Mouse (Mus musculus) fibroblast of lung, adult 2 months (primary cell): ENCODE measurements at regions not wholly inside any gene's neighbourhood (a gene's known extent, or its start where the extent isn't known, plus 50 kb on each side); places are given as distances from the start of the nearest gene placed in this dataset.

Experiments used
- DNase-seq: peaks from one replicate; pipeline ENCODE4 v3.0.0-alpha.2; 2011; ENCODE audit warnings: low read depth

GRCm38 (mm10) chr7:114345860-114346259 lies 69.2 kb upstream of the Pde3b start:
- DNase-seq = no peak

- DNase-seq = no peak
Observed at GRCm38 (mm10) chr7:114347006-114347405, 68.1 kb upstream of the Pde3b start.

DNA sequence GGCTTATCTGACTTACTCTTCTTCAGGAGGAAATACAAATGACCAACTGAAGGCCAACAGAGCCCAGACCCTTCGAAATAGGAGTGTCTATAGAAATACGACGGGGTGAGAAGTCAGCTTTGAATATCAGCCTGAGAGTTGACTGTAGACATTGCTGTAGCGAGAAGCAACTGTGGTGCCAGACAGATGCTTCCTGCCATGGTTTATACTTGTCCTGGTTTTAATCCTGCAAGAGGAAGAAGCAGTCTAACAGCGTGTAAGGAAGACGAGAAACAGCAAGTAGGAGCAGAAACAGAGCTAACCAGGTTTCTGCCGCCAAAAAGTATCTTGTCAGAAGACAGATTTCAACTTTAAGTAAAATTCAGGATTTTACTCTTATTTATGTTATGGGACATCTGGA lies 64.1 kb upstream of the Pde3b start:
- DNase-seq = no peak

DNA sequence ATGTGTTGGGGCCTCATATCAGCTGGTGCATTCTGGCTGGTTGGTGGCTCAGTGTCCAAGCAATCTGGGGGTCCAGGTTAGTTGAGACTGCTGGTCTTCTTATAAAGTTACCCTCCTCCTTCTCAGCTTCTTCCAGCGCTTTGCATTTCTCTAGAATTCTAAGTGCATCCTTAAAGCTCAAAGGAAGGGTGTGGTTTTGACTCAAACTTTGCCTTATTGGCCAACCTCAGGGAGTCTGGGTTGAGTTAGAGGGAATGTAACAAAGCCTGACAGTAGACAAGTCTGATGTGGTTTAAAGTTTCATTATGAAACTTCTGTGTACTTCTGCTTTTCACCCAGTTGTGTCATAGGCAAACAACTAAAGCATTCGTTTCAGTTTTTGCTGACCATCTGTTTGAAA lies 58.7 kb upstream of the Pde3b start:
- DNase-seq = peak; percentile 12

- no peak for DNase-seq
Observed at GRCm38 (mm10) chr7:114362166-114362565, 52.9 kb upstream of the Pde3b start.

- peak; percentile 23 for DNase-seq
Observed at GRCm38 (mm10) chr7:114364041-114364440, 51.0 kb upstream of the Pde3b start.
